Mouse (Mus musculus) stomach, postnatal 0 days (tissue): ENCODE results near the gene Arid5b.

Experiments used
- CTCF ChIP-seq: IDR thresholded peaks from 2 replicates; pipeline ENCODE4 v1.5.1; 2016; ENCODE audit warnings: antibody characterized with exemption, low read depth, mild to moderate bottlenecking, moderate library complexity
- EP300 ChIP-seq: optimal IDR thresholded peaks from 2 replicates; pipeline ENCODE3; 2016; ENCODE audit warnings: antibody characterized with exemption

GRCm38 (mm10) chr10:68050882-68051281, 227.7 kb downstream of the Arid5b start:
- TF ChIP-seq EP300 (no peak), CTCF (peak; percentile 17)
